Mouse (Mus musculus) MEL (cell line): ENCODE measurements around the gene Cd276. TPM values are rescaled to one million over a fixed set of nuclear protein-coding genes. Genes with fewer than 3 reads are reported as not detected.
"Not testable (repeated sequence)": the region's sequence is repeated elsewhere in the genome, so short reads cannot be mapped to it uniquely, and the experiment has no call there.

Experiments
- DNase-seq: peaks from one replicate; pipeline ENCODE4 v3.0.0; 2011; ENCODE audit warnings: low read depth, low spot score
- H3K27ac ChIP-seq: 2 replicates; pipeline ENCODE4 v1.5.1; 2012; ENCODE audit warnings: low read depth, mild to moderate bottlenecking, control low read depth, low read length, moderate library complexity; ENCODE audit not compliant: control insufficient read depth
- H3K27me3 ChIP-seq, 2 experiments: fragments of 150-350 bp in 1 of 2; sonication (generic) in 1 of 2; 2 replicates each; pipeline ENCODE4 v1.6.1; 2012; ENCODE audit warnings: low read length in 2 of 2, mild to moderate bottlenecking in 2 of 2, improper control_type of control experiment in 1 of 2, moderate library complexity in 1 of 2; ENCODE audit not compliant: insufficient read depth in 2 of 2, control insufficient read depth in 1 of 2
- H3K36me3 ChIP-seq, 2 experiments: 2 replicates each; pipeline ENCODE4 v1.6.1; 2012 to 2014; ENCODE audit warnings: low read length in 2 of 2, improper control_type of control experiment in 1 of 2, inconsistent platforms in 1 of 2, mild to moderate bottlenecking in 1 of 2; ENCODE audit not compliant: insufficient read depth in 2 of 2, control insufficient read depth in 1 of 2
- H3K4me1 ChIP-seq, 2 experiments: fragments of 150-350 bp in 1 of 2; sonication (generic) in 1 of 2; 2 replicates each; pipeline ENCODE4 v1.6.1; 2012; ENCODE audit warnings: low read length in 2 of 2, improper control_type of control experiment in 1 of 2, mild to moderate bottlenecking in 1 of 2; ENCODE audit not compliant: insufficient read depth in 2 of 2, control insufficient read depth in 1 of 2
- H3K4me3 ChIP-seq, 2 experiments: fragments of 150-350 bp in 1 of 2; sonication (generic) in 1 of 2; 2 replicates each; pipeline ENCODE4 v1.5.1; 2012; ENCODE audit warnings: low read depth in 2 of 2, low read length in 2 of 2, mild to moderate bottlenecking in 2 of 2, moderate library complexity in 2 of 2, control low read depth in 1 of 2, improper control_type of control experiment in 1 of 2; ENCODE audit not compliant: control insufficient read depth in 1 of 2, insufficient read depth in 1 of 2
- H3K79me2 ChIP-seq: 2 replicates; pipeline ENCODE4 v1.6.1; 2012; ENCODE audit warnings: mild to moderate bottlenecking, low read length, moderate library complexity; ENCODE audit not compliant: control insufficient read depth, poor library complexity, insufficient read depth
- H3K9ac ChIP-seq: 2 replicates; pipeline ENCODE4 v1.6.1; 2012; ENCODE audit warnings: low read depth, mild to moderate bottlenecking, control low read depth, low read length, moderate library complexity; ENCODE audit not compliant: control insufficient read depth, poor library complexity, severe bottlenecking
- H3K9me3 ChIP-seq: fragments of 150-350 bp; sonication (generic); replicated peaks from 2 replicates; pipeline ENCODE4 v1.6.1; 2012; ENCODE audit warnings: mild to moderate bottlenecking, low read length, improper control_type of control experiment, moderate library complexity; ENCODE audit not compliant: insufficient read depth
- BHLHE40 ChIP-seq: IDR thresholded peaks from 2 replicates; pipeline ENCODE4 v1.6.1; 2012; ENCODE audit warnings: low read depth, mild to moderate bottlenecking, inconsistent platforms, low read length, improper control_type of control experiment, borderline replicate concordance
- CHD1 ChIP-seq: IDR thresholded peaks from 2 replicates; pipeline ENCODE4 v1.6.1; 2012; ENCODE audit warnings: low read depth, mild to moderate bottlenecking, inconsistent platforms, low read length, improper control_type of control experiment
- CTCF ChIP-seq, 3 experiments: IDR thresholded peaks in 2 of 3; conservative IDR thresholded peaks in 1 of 3; 2 replicates each; pipeline ENCODE4 v1.5.1; 2011 to 2012; ENCODE audit warnings: low read length in 3 of 3, low read depth in 2 of 3, mild to moderate bottlenecking in 2 of 3, improper control_type of control experiment in 1 of 3, inconsistent platforms in 1 of 3, mixed read lengths in 1 of 3, moderate library complexity in 1 of 3; ENCODE audit not compliant: control insufficient read depth in 1 of 3, insufficient read depth in 1 of 3, poor library complexity in 1 of 3, severe bottlenecking in 1 of 3
- EP300 ChIP-seq, 2 experiments: IDR thresholded peaks; 2 replicates each; pipeline ENCODE4 v1.6.1; 2011; ENCODE audit warnings: improper control_type of control experiment in 2 of 2, low read length in 2 of 2, low read depth in 1 of 2, mild to moderate bottlenecking in 1 of 2
- ETS1 ChIP-seq: IDR thresholded peaks from 2 replicates; pipeline ENCODE4 v1.6.1; 2012; ENCODE audit warnings: low read depth, mild to moderate bottlenecking, inconsistent platforms, low read length, improper control_type of control experiment, moderate library complexity
- JUND ChIP-seq: IDR thresholded peaks from 2 replicates; pipeline ENCODE4 v1.6.1; 2011; ENCODE audit warnings: low read depth, mild to moderate bottlenecking, improper control_type of control experiment, low read length
- KAT2A ChIP-seq: conservative IDR thresholded peaks from 2 replicates; pipeline ENCODE4 v1.6.1; 2012; ENCODE audit warnings: low read depth, low read length, improper control_type of control experiment, inconsistent platforms
- MYC ChIP-seq: IDR thresholded peaks from 2 replicates; pipeline ENCODE4 v1.6.1; 2011; ENCODE audit warnings: low read depth, mild to moderate bottlenecking, low read length, improper control_type of control experiment, moderate library complexity
- NRF1 ChIP-seq: IDR thresholded peaks from 2 replicates; pipeline ENCODE4 v1.6.1; 2014; ENCODE audit warnings: low read depth, mild to moderate bottlenecking, inconsistent platforms, low read length, improper control_type of control experiment, moderate library complexity; ENCODE audit not compliant: poor library complexity, insufficient read depth, severe bottlenecking
- POLR2A ChIP-seq, 2 experiments: IDR thresholded peaks; 2 replicates each; pipeline ENCODE4 v1.6.1; 2011 to 2012; ENCODE audit warnings: low read length in 2 of 2, mild to moderate bottlenecking in 2 of 2, control low read depth in 1 of 2, improper control_type of control experiment in 1 of 2, low read depth in 1 of 2, moderate library complexity in 1 of 2; ENCODE audit not compliant: control insufficient read depth in 1 of 2, insufficient read depth in 1 of 2, poor library complexity in 1 of 2
- POLR2AphosphoS5 ChIP-seq: IDR thresholded peaks from 2 replicates; pipeline ENCODE4 v1.6.1; 2012; ENCODE audit warnings: low read depth, borderline replicate concordance, mild to moderate bottlenecking, inconsistent platforms, low read length, moderate library complexity, mixed read lengths
- RAD21 ChIP-seq: IDR thresholded peaks from 2 replicates; pipeline ENCODE4 v1.6.1; 2011; ENCODE audit warnings: mild to moderate bottlenecking, low read depth, low read length, improper control_type of control experiment
- RCOR1 ChIP-seq: IDR thresholded peaks from 2 replicates; pipeline ENCODE4 v1.6.1; 2012; ENCODE audit warnings: low read depth, mild to moderate bottlenecking, inconsistent platforms, low read length, improper control_type of control experiment
- SMC3 ChIP-seq: IDR thresholded peaks from 2 replicates; pipeline ENCODE4 v1.6.1; 2011; ENCODE audit warnings: low read depth, low read length, improper control_type of control experiment
- TAL1 ChIP-seq: IDR thresholded peaks from 2 replicates; pipeline ENCODE4 v1.6.1; 2012; ENCODE audit warnings: mild to moderate bottlenecking, inconsistent platforms, low read length, moderate library complexity, mixed read lengths
- TCF12 ChIP-seq: IDR thresholded peaks from 2 replicates; pipeline ENCODE4 v1.6.1; 2014; ENCODE audit warnings: low read depth, mild to moderate bottlenecking, inconsistent platforms, low read length, improper control_type of control experiment, moderate library complexity
- USF1 ChIP-seq: IDR thresholded peaks from 2 replicates; pipeline ENCODE4 v1.6.1; 2014; ENCODE audit warnings: low read depth, mild to moderate bottlenecking, inconsistent platforms, low read length, improper control_type of control experiment, moderate library complexity
- ZC3H11A ChIP-seq: IDR thresholded peaks from 2 replicates; pipeline ENCODE4 v1.6.1; 2012; ENCODE audit warnings: low read depth, mild to moderate bottlenecking, inconsistent platforms, low read length, improper control_type of control experiment
- ZKSCAN1 ChIP-seq: IDR thresholded peaks from 2 replicates; pipeline ENCODE4 v1.6.1; 2012; ENCODE audit warnings: low read depth, mild to moderate bottlenecking, inconsistent platforms, low read length, improper control_type of control experiment, moderate library complexity
- ZNF384 ChIP-seq: IDR thresholded peaks from 2 replicates; pipeline ENCODE4 v1.6.1; 2012; ENCODE audit warnings: low read depth, mild to moderate bottlenecking, inconsistent platforms, low read length, improper control_type of control experiment
- polyA plus RNA-seq, 2 experiments: library from polyadenylated mRNA; stranded (reverse) in 1 of 2; unstranded in 1 of 2; fragments of >175 nt in 1 of 2; fragments of >200 nt in 1 of 2; gene quantifications; 2 replicates each; pipeline versions ENCODE4 v1.2.1 to v1.2.4; 2012; ENCODE audit warnings: low replicate concordance in 2 of 2, low read depth in 1 of 2; ENCODE audit not compliant: insufficient read length in 2 of 2, insufficient read depth in 1 of 2, missing spikeins in 1 of 2
- total RNA-seq: library from RNA; depleted of rRNA; stranded (reverse); fragments of 300-350 nt; gene quantifications from 2 replicates; pipeline ENCODE4 v1.2.3, GENCODE M21; 2012

Gene Cd276
- total and polyA plus RNA-seq, 3 experiments = 0.12 to 3.6 TPM; not detected in 1

DNA sequence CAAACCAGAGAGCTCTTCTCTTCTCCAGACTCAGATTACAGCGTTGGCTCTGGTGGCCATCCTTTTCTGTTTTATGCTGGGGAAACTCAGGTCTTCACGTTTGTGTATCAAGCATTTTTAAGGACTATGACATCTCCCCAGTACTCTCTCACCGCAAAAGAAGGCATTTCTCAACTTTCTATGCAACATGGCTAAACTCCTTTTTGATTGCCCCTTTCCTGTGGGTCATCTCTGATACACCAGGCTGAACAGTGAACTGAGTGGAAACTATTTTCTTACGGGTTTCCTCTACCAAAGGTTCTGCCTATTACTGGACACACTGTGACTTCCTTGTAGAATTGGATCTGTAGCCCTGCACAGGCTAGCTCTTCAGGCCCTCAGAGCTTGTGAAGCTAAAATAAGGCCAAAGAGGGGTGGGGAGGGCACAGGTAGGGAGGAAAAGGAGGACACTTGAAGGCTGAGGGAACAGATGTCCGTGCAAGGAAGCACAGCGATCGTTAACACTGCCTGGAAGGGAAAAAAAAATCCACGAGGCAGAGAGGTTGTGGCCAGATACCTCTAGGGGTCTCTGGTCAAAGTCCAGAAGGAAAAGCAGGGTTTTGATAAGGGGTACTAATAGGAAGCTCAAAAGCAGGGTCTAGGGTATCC lies 26.2 kb upstream of the Cd276 start:
- TF ChIP-seq POLR2A (IDR thresholded peaks at IDR 0.05; ENCODE audit: control insufficient read depth in 1 of 2, insufficient read depth in 1 of 2, low read depth in 1 of 2, low read length in 2 of 2, poor library complexity in 1 of 2) = no peak
- TF ChIP-seq ZNF384 = peak; percentile 35; the same call in 1 of the 2 replicates
- 0 out of 2 replicates have a peak, but pooled peaks have one; percentile 62 for TF ChIP-seq CHD1

DNA sequence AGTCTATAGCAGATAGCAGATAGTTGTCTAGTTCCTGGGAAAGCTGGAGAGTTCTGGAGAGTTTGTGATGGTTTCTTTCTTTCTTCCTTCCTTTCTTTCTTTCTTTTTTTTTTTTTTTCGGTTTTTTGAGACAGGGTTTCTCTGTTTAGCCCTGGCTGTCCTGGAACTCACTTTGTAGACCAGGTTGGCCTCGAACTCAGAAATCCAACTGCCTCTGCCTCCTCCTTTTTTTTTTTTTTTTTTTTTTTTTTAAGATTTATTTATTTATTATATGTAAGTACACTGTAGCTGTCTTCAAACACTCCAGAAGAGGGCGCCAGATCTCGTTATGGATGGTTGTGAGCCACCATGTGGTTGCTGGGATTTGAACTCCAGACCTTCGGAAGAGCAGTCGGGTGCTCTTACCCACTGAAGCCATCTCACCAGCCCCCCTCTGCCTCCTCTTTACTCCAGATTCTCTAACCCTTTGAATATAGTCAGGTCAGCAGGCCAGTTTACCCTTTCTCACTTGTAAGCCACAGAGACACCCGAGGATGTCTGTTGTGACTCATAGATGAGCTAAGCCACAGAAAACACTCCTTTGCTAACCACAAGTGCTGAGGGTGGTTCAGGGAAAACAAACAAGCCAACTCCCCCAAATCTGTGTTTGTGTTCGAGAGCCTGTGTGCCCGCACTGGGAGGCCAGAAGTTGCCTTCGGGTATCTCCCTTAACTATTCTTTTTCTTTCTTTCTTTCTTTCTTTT lies 25.4 kb upstream of the Cd276 start:
- TF ChIP-seq ZNF384 (peak; percentile 83), CTCF (IDR thresholded peaks at IDR 0.05 in 2 of 3, conservative IDR thresholded peaks at IDR 0.05 in 1 of 3; ENCODE audit: control insufficient read depth in 1 of 3, insufficient read depth in 1 of 3, low read depth in 2 of 3, low read length in 3 of 3, poor library complexity in 1 of 3, severe bottlenecking in 1 of 3) (peak in 1 of 3 experiments; percentile 12; a peak in 1 of 6 replicates), ETS1 (peak; percentile 8; the same call in 1 of the 2 replicates), MYC (0 out of 2 replicates have a peak, but pooled peaks have one; percentile 39), EP300 (IDR thresholded peaks at IDR 0.05; ENCODE audit: low read depth in 1 of 2, low read length in 2 of 2) (peak in 1 of 2 experiments; percentile 24; a peak in 1 of 4 replicates)
- Histone ChIP-seq H3K9ac (peak overlapping the region; percentile 91), H3K79me2 (peaks cover 22% of the 10 kb centered on the region), H3K27ac (peak overlapping the region; percentile 96), H3K4me3 (peak overlapping the region; percentile 50 to 55), H3K36me3 (peaks cover 0 to 17% of the 10 kb centered on the region in 2 experiments; a peak in 2 of 4 replicates)
- H3K27me3 ChIP-seq, H3K9me3 ChIP-seq, H3K4me1 ChIP-seq: not testable (repeated sequence)
- DNase-seq = peak; percentile 77

More for the DNA sequence above, 26.2 kb upstream of the Cd276 start:
- peak overlapping the region; percentile 50 to 55 for H3K4me3 ChIP-seq
- no peaks in the 10 kb centered on the region for H3K27me3 ChIP-seq
- H3K4me1 ChIP-seq = peaks cover 4 to 8% of the 10 kb centered on the region in 2 experiments; a peak in 3 of 4 replicates
- peak; percentile 53 for DNase-seq
- peaks cover 28% of the 10 kb centered on the region for H3K79me2 ChIP-seq
- peak overlapping the region; percentile 96 for H3K27ac ChIP-seq
- no peaks in the 10 kb centered on the region for H3K9me3 ChIP-seq
- peaks cover 0 to 21% of the 10 kb centered on the region in 2 experiments; a peak in 2 of 4 replicates for H3K36me3 ChIP-seq
- H3K9ac ChIP-seq = peak overlapping the region; percentile 91

DNA sequence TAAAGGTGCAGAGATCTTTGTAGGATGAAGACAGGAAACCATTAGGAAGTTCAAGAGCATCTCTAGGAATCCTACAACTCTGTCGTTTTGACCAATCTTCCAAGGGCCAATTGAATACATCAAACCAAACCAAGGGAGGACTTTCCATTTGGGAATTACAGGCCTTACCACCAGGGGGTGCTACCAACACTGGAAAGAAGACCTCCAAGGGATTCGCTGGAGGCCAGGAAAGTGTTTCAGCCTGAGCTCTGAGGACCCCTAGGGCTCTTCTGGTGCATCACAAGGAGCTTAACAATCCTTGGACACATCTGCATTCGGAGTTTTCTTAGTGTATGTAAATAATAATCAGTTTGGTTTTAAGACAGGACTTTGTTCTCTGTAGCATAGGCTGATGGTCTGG lies 23.4 kb upstream of the Cd276 start:
- peak; percentile 86 for DNase-seq
- peaks cover 0 to 6% of the 10 kb centered on the region in 2 experiments; a peak in 2 of 4 replicates for H3K36me3 ChIP-seq
- no peak overlapping the region for H3K27ac ChIP-seq
- H3K4me3 ChIP-seq = no peak overlapping the region
- peaks cover 0 to 6% of the 10 kb centered on the region in 2 experiments; a peak in 2 of 4 replicates for H3K4me1 ChIP-seq
- H3K79me2 ChIP-seq = peaks cover 13% of the 10 kb centered on the region
- H3K27me3 ChIP-seq = peaks cover 0 to 2% of the 10 kb centered on the region in 2 experiments; a peak in 1 of 4 replicates
- no peaks in the 10 kb centered on the region for H3K9me3 ChIP-seq
- no peak overlapping the region for H3K9ac ChIP-seq
- TF ChIP-seq USF1 = no peak
- no peak for TF ChIP-seq KAT2A
- TF ChIP-seq EP300 (IDR thresholded peaks at IDR 0.05; ENCODE audit: low read depth in 1 of 2, low read length in 2 of 2) = 0 out of 4 replicates have a peak, but pooled peaks of 1 of the 2 experiments have one; percentile 3
- no peak for TF ChIP-seq MYC
- no peak for TF ChIP-seq NRF1
- no peak for TF ChIP-seq BHLHE40
- TF ChIP-seq SMC3 = peak; percentile 82
- no peak for TF ChIP-seq TCF12
- peak; percentile 69 to 92 (median 79) for TF ChIP-seq CTCF (IDR thresholded peaks at IDR 0.05 in 2 of 3, conservative IDR thresholded peaks at IDR 0.05 in 1 of 3; ENCODE audit: control insufficient read depth in 1 of 3, insufficient read depth in 1 of 3, low read depth in 2 of 3, low read length in 3 of 3, poor library complexity in 1 of 3, severe bottlenecking in 1 of 3)
- TF ChIP-seq RAD21 = peak; percentile 71
- no peak for TF ChIP-seq ETS1
- TF ChIP-seq POLR2A (IDR thresholded peaks at IDR 0.05; ENCODE audit: control insufficient read depth in 1 of 2, insufficient read depth in 1 of 2, low read depth in 1 of 2, low read length in 2 of 2, poor library complexity in 1 of 2) = no peak
- no peak for TF ChIP-seq POLR2AphosphoS5
- 0 out of 2 replicates have a peak, but pooled peaks have one; percentile 19 for TF ChIP-seq RCOR1
- no peak for TF ChIP-seq TAL1
- peak; percentile 75 for TF ChIP-seq ZC3H11A
- TF ChIP-seq JUND = 0 out of 2 replicates have a peak, but pooled peaks have one; percentile 13
- no peak for TF ChIP-seq ZKSCAN1
